Mouse (Mus musculus) B cell, adult 2 months (primary cell): ENCODE data around the gene Mgl2.

Experiments
- DNase-seq, 2 experiments: peaks; one replicate each; pipeline ENCODE4 v3.0.0; 2022

Mgl2 gene

DNA sequence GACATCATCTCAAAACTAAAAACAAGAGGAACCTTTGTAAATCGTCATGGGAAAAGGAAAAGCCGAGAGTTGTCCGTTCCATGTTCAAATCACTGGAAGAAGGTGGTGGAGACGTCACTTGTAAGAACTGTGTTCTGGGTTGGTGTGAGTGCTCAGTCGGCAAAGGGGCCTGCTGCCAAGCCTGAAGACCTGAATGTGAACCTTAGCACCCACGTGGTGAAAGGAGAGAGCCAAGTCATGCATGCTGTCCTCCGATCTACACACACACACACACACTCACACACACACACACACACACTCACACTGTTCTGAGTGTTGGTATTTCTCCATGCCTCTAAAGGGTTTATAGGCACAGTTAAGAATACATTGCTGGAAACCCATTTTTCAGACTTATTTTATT is 41.1 kb downstream of the Mgl2 start:
- DNase-seq: no peak

DNA sequence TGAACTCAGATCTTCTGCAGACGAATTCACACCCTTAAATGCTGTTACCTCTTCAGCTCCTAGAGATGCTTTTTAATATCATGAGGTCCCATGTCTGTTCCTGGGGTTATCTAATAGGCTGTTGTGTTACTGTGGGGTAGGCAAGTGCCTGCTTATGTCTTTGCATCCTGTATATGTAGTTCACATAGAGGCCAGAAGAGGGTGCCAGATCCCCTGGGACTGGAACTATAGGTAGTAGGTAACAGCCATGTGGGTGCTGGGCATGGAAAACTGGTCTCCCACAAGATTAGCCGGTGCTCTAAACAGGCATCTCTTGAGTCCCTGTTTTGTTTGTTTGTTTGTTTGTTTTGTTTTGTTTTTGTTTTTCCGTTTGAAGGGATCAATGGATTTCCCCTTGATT is 41.7 kb downstream of the Mgl2 start:
- DNase-seq: peak; percentile 48 to 65

- peak in 1 of 2 experiments; percentile 7 for DNase-seq
These were observed 42.2 kb downstream of the Mgl2 start for GRCm38 (mm10) chr11:70172298-70172697.

- DNase-seq: no peak
These were observed 44.4 kb downstream of the Mgl2 start for GRCm38 (mm10) chr11:70174491-70174890.

GRCm38 (mm10) chr11:70177647-70178046 is 47.5 kb downstream of the Mgl2 start:
- DNase-seq: peak; percentile 41 to 47

DNA sequence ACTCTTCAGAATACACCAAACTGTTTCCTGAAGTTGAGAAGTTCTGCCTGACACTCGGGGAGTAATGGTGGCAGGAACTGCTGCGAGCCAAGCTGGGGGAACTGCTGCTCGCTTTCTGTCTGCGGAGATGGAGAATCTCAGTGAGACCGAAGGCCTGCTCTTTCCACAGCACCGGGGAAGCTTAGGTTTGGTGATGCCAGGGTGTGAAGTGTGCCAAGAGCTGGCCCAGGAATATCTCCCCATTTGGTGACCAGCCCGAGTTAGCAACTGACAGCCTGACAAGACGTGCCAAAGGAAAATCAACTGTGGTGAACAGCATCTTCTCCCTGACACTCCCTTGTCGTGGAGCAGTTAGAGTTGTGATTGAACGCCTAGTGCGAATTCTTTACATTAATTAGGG is 48.2 kb downstream of the Mgl2 start:
- no peak for DNase-seq

GRCm38 (mm10) chr11:70178756-70179155 is 48.6 kb downstream of the Mgl2 start:
- DNase-seq: no peak

GRCm38 (mm10) chr11:70179401-70179800 is 49.3 kb downstream of the Mgl2 start:
- DNase-seq: no peak

- no peak for DNase-seq
These were observed 50.4 kb downstream of the Mgl2 start for GRCm38 (mm10) chr11:70180496-70180895.

GRCm38 (mm10) chr11:70185120-70185519 is 55.0 kb downstream of the Mgl2 start:
- DNase-seq: no peak
